Mouse (Mus musculus) hindbrain, postnatal 0 days (tissue): Measurements from ENCODE around the gene Abhd8. TPM values are rescaled to one million over a fixed set of nuclear protein-coding genes. Genes with fewer than 3 reads are reported as not detected.

Source experiments
- ATAC-seq: fragments of 200-750 bp; cut with Nextera tagmentation; 2 replicates; pipeline ENCODE4 v1.8.0; 2017; ENCODE audit warnings: mild to moderate bottlenecking, moderate TSS enrichment, moderate library complexity
- DNase-seq: peaks from one replicate; pipeline ENCODE4 v3.0.0-alpha.2; 2015; ENCODE audit warnings: low spot score
- H3K27ac ChIP-seq: fragments of 300-500 bp; sonication (generic); 2 replicates; pipeline ENCODE4 v1.5.1; 2014; ENCODE audit warnings: mild to moderate bottlenecking
- H3K27me3 ChIP-seq: fragments of 300-500 bp; sonication (generic); 2 replicates; pipeline ENCODE4 v1.6.1; 2014; ENCODE audit warnings: low read length, mixed read lengths; ENCODE audit not compliant: insufficient read depth
- H3K36me3 ChIP-seq: fragments of 300-500 bp; sonication (generic); 2 replicates; pipeline ENCODE4 v1.6.1; 2014; ENCODE audit warnings: low read length, mixed read lengths; ENCODE audit not compliant: insufficient read depth
- H3K4me1 ChIP-seq: fragments of 300-500 bp; sonication (generic); 2 replicates; pipeline ENCODE4 v1.6.1; 2014; ENCODE audit warnings: antibody characterized with exemption, low read length, mixed read lengths; ENCODE audit not compliant: insufficient read depth
- H3K4me2 ChIP-seq: fragments of 300-500 bp; sonication (generic); 2 replicates; pipeline ENCODE4 v1.6.1; 2014; ENCODE audit warnings: low read depth, mild to moderate bottlenecking, low read length, moderate library complexity, mixed read lengths
- H3K4me3 ChIP-seq: fragments of 300-500 bp; sonication (generic); 2 replicates; pipeline ENCODE4 v1.5.1; 2014; ENCODE audit warnings: low read length
- H3K9ac ChIP-seq: fragments of 300-500 bp; sonication (generic); replicated peaks from 2 replicates; pipeline ENCODE4 v1.6.1; 2014; ENCODE audit warnings: mild to moderate bottlenecking, low read length, moderate library complexity, mixed read lengths
- H3K9me3 ChIP-seq: fragments of 300-500 bp; sonication (generic); 2 replicates; pipeline ENCODE4 v1.6.1; 2016; ENCODE audit warnings: low read length, mixed read lengths
- CTCF ChIP-seq: IDR thresholded peaks from 2 replicates; pipeline ENCODE4 v1.5.1; 2016; ENCODE audit warnings: antibody characterized with exemption, control low read depth, low read depth
- WGBS: fragments of 180-500 bp; shearing (Covaris S2); extraction: QIAGEN DNeasy Blood & Tissue Kit; methylation state at CpG from one replicate; pipeline ENCODE4 v1.1.7; 2014; 5-methylcytosine and 5-hydroxymethylcytosine counted together
- polyA plus RNA-seq: library from polyadenylated mRNA; unstranded; fragments of >200 nt; fragmentation: Nextera tagmentation; extraction: Ambion mirVana; gene quantifications from 2 replicates; pipeline ENCODE4 v1.2.1, GENCODE M21; 2015
- total RNA-seq: library from RNA; depleted of rRNA; stranded (reverse); fragments of >200 nt; gene quantifications from 2 replicates; pipeline ENCODE4 v1.2.3, GENCODE M21; 2014

Gene Abhd8
- total and polyA plus RNA-seq, 2 experiments from 2014 or later = 195 to 330 TPM

DNA sequence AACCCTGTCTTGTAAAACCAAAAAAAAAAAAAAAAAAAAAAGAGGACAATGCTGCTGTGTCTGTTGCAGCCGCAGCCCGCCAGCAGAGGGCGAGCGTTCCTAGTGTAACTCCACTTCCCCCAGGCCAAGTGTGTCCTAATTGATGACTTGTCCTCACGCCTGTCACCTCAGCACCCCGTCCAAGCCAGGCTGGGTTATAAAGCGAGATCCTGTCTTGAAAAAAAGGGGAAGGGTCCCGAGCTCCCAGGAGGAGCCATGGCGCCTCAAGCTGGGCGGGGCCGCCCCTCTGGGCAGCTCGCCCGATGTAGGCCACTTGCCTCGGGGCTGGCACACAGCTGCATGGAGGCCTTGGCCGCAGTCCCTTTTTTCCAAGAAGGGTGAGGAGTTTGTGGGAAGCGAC lies 31.6 kb upstream of the Abhd8 start:
- peak; percentile 81 for ATAC-seq
- WGBS = 16% methylated on average over 16 of the region's 16 CpGs
- Histone ChIP-seq H3K9me3 (no peaks in the 10 kb centered on the region), H3K4me2 (peak overlapping the region; percentile 22; the same call in 1 of the 2 replicates), H3K4me1 (no peaks in the 10 kb centered on the region), H3K4me3 (no peak overlapping the region; the same call in 1 of the 2 replicates), H3K27ac (no peak overlapping the region), H3K27me3 (no peaks in the 10 kb centered on the region), H3K36me3 (peaks cover 19% of the 10 kb centered on the region; the same call in 1 of the 2 replicates), H3K9ac (no peak overlapping the region)
- DNase-seq = peak; percentile 92
- TF ChIP-seq CTCF = peak; percentile 83

GRCm38 (mm10) chr8:71488454-71488853 lies 25.0 kb upstream of the Abhd8 start:
- 0% methylated on average over 22 of the region's 22 CpGs for WGBS
- DNase-seq (peak; percentile 96), ATAC-seq (peak; percentile 88)
- TF ChIP-seq CTCF = peak; percentile 38
- H3K4me2 ChIP-seq = peak overlapping the region; percentile 92
- H3K9me3 ChIP-seq = no peaks in the 10 kb centered on the region
- H3K9ac ChIP-seq = peak overlapping the region; percentile 69
- H3K27ac ChIP-seq = peak overlapping the region; percentile 69; the same call in 1 of the 2 replicates
- H3K4me1 ChIP-seq = peaks cover 12% of the 10 kb centered on the region
- no peaks in the 10 kb centered on the region for H3K27me3 ChIP-seq
- H3K4me3 ChIP-seq = peak overlapping the region; percentile 67
- peaks cover 13% of the 10 kb centered on the region; the same call in 1 of the 2 replicates for H3K36me3 ChIP-seq

- WGBS = under 1% methylated on average over 33 of the region's 33 CpGs
- Histone ChIP-seq H3K4me2 (peak within 1 kb of the TSS; percentile 92), H3K4me3 (peak within 1 kb of the TSS; percentile 67), H3K27me3 (no peaks in the 10 kb centered on the region), H3K4me1 (peaks cover 12% of the 10 kb centered on the region), H3K9ac (peak within 1 kb of the TSS; percentile 69), H3K36me3 (peaks cover 11% of the 10 kb centered on the region; the same call in 1 of the 2 replicates), H3K9me3 (no peaks in the 10 kb centered on the region), H3K27ac (peak within 1 kb of the TSS; percentile 69; the same call in 1 of the 2 replicates)
- ATAC-seq (peak; percentile 27), DNase-seq (peak; percentile 85)
- TF ChIP-seq CTCF = no peak
Observed at GRCm38 (mm10) chr8:71487691-71488445, 24.4 kb upstream of the Abhd8 start, which contains the start of gene Gtpbp3. TSS of gene Gtpbp3 (plus strand) at chr8:71488103.

DNA sequence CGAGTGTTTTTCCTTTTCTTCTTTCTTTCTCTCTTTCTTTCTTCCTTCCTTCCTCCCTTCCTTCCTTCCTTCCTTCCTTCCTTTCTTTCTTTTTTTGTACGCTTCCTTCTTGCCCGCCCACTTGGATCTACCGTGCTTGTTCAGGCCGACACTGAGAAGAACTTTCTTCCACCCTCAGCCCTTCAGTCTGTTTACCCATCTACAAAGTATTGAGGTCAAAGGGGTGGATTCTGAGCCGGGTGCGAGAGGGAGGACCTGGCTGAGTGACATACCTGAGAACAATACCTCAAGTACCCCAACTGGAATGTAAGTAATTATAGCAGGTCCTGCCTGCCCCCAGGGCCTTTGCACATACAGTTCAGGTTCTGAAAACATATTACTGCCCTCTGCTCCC lies 22.7 kb upstream of the Abhd8 start:
- H3K4me3 ChIP-seq = peak overlapping the region; percentile 92
- peaks cover 9% of the 10 kb centered on the region; the same call in 1 of the 2 replicates for H3K36me3 ChIP-seq
- peak overlapping the region; percentile 94; the same call in 1 of the 2 replicates for H3K9ac ChIP-seq
- peaks cover 12% of the 10 kb centered on the region for H3K4me1 ChIP-seq
- H3K9me3 ChIP-seq = no peaks in the 10 kb centered on the region
- ATAC-seq (no peak), DNase-seq (no peak)
- 10% methylated on average over 7 of the region's 7 CpGs for WGBS
- H3K27me3 ChIP-seq = no peaks in the 10 kb centered on the region
- TF ChIP-seq CTCF = no peak
- peak overlapping the region; percentile 82; the same call in 1 of the 2 replicates for H3K27ac ChIP-seq
- H3K4me2 ChIP-seq = peak overlapping the region; percentile 90

DNA sequence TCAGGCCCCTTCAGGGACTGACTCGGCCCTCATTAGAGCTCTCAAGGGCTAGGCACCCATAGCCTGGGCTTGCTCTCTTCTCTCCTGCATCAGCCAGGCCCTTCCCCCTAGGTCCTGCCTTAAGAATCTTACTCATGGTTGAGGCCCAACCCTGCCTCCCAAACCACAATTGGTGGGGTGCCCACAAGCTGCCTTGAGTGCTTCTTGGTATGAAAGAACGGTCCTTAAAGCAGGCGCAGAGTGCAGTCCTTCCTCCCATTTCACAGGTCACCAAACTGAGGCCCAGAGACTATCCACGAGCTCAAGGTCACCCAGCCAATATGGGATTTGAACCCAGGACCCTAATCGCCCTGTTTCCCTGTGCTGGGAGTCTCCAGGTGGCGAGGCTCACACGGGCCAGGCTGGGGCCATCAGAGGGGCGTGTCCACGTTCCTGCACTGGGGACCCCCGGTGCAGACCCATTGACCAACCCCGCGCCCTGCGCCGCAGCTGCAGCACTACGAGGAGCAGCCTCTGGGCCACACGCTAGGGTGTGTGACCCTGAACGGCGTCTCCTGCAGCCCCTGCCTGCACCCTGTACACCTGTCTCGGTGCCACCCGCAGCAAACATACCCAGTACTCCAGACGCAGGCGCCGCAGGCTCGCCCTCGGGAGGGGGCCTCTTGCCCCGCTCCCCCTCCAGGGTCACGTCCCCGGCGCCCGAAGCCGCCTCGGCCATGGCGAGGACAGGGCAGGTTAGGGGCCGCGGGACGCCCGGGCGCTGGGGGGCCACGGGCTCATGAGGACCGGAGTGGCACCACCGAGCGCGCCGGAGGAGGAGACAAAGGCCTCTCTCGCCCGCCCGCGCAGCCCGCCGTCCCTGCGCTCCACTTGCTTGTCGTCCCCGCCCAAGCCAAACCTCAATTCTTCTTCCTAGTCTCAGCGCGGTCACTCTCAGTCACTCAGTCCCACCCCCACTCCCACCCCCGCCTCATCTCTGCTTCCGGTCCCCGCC lies 22.0 kb upstream of the Abhd8 start, which contains the start of gene Ano8:
Gene Ano8, minus strand, starts transcription at position 822 of the 994 bp plus-strand sequence.
- Histone ChIP-seq H3K4me2 (peak within 1 kb of the TSS; percentile 90), H3K36me3 (peaks cover 11% of the 10 kb centered on the region; the same call in 1 of the 2 replicates), H3K4me3 (peak within 1 kb of the TSS; percentile 92), H3K9ac (peak within 1 kb of the TSS; percentile 94), H3K27ac (peak within 1 kb of the TSS; percentile 82), H3K4me1 (peaks cover 12% of the 10 kb centered on the region), H3K27me3 (no peaks in the 10 kb centered on the region), H3K9me3 (no peaks in the 10 kb centered on the region)
- TF ChIP-seq CTCF = no peak
- ATAC-seq (peak; percentile 85), DNase-seq (peak; percentile 95)
- WGBS = 6% methylated on average over 48 of the region's 58 CpGs

GRCm38 (mm10) chr8:71484736-71485135 lies 21.3 kb upstream of the Abhd8 start:
- ATAC-seq = no peak
- Histone ChIP-seq H3K9me3 (no peaks in the 10 kb centered on the region), H3K27me3 (no peaks in the 10 kb centered on the region), H3K4me3 (peak overlapping the region; percentile 92), H3K4me1 (peaks cover 12% of the 10 kb centered on the region), H3K36me3 (peaks cover 15% of the 10 kb centered on the region; the same call in 1 of the 2 replicates), H3K27ac (peak overlapping the region; percentile 82; the same call in 1 of the 2 replicates), H3K9ac (peak overlapping the region; percentile 94), H3K4me2 (peak overlapping the region; percentile 90)
- DNase-seq = no peak
- no peak for TF ChIP-seq CTCF
- 93% methylated on average over 19 of the region's 19 CpGs for WGBS
